Mouse (Mus musculus) cerebellum, adult 11 months (tissue): ENCODE results near the gene Tssk1.

Experiments
- DNase-seq: peaks from one replicate; pipeline ENCODE4 v3.0.0; 2022

Gene Tssk1

GRCm38 (mm10) chr16:17911052-17911595, 17.1 kb downstream of the Tssk1 start, which contains the start of gene Ess2:
Gene Ess2, minus strand, starts transcription at chr16:17911348.
- DNase-seq, result peak; percentile 87

GRCm38 (mm10) chr16:17914307-17915249, 20.6 kb downstream of the Tssk1 start, which contains the start of gene Gsc2:
Gene Gsc2, minus strand, starts transcription at chr16:17915059.
- DNase-seq, result no peak

DNA sequence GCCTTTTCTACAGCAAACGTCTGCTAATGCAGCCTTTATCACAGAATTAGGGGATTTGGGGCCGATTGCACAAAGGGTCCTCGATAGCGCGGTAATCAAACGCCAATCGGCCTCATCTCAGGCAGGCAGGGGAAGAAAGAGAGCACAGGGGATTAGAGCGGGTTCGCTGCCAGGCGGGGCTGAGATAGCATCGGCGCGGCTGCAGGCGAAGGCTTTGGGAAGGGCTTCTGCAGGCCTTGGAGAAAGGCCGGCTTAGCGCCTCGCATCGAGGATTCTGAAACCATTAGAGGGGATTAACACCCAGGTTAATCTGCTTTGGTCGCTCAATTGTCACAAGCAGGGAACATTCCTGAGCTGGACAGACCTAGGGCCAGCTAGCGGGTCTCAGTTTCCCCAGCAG, 26.6 kb downstream of the Tssk1 start:
- no peak for DNase-seq

- peak; percentile 94 for DNase-seq
Observed at GRCm38 (mm10) chr16:17921325-17922162, 27.5 kb downstream of the Tssk1 start.

DNA sequence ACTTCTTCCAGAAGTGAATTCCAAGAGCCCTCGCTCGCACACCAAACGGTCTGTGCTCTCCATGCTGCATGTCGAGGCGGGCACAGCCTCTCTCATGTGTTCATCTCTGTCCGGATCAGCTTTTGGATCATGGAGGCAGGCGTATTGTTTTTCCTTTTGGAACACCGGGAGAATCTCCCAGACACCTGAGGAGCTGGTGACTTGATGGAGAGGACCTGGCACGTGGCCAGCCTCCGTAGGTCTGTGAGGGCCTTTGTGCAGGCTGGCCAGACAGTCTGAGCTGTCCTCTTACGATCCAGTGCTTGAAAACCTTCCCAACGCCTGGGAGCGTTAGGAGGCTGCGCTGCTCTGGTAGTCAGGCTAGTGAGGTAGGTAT, 28.1 kb downstream of the Tssk1 start:
- peak; percentile 62 for DNase-seq

DNA sequence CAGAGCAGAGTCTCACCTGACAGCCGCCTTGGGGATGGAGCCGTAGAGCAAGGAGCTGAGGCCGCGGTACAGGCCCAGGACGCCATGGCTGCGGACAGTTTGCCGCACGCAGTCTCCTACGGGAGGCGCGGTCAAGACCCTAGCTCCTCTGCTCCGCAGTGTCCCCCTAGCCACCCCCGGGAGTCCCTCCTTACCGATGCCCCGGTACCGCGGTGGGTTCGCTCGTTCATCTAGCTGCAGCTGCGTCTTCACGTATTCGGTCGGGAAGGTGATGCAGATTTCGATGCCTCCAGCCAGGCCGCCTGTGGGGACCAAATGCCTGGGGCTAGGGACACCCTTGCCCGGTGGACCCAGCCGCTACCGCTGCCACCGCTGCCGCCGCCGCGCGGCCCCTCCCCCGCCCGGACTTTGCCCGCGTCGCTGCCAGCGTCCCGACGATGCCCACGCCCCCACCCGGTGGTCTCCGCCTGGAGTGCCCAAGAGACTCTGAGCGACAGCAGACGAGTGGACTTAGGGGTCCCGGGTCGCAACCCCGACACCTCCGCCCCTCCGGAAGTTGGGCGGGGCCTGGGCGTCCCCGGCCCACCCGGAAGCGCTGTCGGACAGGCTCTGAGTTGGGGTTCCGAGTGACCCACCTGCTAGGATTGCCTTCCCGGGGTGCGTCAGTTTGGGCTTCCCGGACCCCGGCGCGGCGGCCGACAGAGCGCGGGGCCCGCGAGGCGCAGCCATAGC, 33.5 kb downstream of the Tssk1 start:
- DNase-seq, result no peak

DNA sequence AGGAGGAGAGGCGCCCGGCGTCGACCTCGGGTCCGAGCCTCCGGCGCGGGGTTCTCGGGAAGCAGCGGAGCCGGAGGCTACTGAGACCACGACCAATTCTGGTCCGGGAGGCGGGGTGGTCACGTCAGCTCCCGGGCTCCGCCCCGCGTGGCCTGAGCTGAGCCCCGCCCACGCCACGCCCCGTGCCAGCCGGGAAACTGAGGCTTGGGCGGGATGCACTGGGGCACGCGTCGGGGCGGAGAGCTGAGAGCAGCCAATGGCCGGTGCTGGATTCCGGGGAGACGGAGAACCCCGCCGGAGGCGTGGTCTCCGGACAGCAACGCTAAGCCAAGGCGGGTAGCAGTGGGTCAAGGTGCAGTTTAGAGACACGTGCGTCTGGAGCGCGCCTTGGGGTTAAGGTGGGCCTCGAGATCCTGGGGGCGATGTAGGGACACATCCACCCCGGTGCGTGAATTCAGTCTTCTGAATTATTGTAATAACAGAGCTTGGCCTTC, 34.1 kb downstream of the Tssk1 start, which contains the start of gene Slc25a1:
Gene Slc25a1 (minus strand): TSS at position 133 of the 494 bp plus-strand sequence.
- DNase-seq, result peak; percentile 60

DNA sequence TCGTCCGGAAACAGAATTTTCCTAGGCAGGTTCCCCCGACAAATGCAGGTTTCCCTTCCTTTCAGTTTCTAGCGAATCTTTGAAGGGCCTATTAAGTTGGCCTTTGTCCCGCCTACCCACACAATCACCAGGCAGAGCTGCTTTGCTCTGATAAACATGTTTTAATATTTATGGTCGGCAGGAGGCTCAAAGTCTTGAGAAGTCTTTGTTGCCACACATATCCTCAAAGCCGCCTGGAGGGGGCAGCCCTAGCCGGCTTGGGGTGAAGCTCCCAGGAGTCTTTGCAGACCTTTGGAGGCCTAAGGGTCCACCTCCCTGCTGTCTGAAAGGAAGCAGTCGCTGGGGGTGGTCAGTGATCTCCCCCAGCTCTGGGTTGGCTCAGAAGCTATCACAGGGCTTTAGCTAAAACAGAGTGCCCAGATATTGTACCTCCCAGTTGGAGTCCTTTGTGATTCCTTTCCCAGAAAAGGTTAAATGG, 34.6 kb downstream of the Tssk1 start:
- DNase-seq, result no peak

DNA sequence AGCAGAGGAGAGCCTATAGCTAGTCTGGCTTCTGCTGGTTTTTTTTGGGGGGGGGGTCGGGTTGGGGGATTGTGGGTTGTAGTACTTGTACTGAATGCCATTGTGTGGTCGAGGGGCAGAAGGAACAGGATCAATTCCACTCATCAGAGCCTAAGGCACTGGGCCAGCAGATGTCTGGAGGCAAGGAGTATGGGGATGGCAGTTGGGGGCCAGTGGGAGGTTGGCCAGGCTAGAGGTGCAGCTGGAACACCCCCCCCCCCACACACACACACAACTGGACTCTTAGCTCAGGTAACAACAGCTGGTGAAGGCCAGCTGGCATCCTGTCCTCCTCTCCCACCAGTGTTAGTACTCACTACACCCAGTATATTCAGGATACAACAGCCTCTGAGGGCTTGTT, 35.2 kb downstream of the Tssk1 start:
- no peak for DNase-seq

GRCm38 (mm10) chr16:17929631-17930030, 35.6 kb downstream of the Tssk1 start:
- no peak for DNase-seq

DNA sequence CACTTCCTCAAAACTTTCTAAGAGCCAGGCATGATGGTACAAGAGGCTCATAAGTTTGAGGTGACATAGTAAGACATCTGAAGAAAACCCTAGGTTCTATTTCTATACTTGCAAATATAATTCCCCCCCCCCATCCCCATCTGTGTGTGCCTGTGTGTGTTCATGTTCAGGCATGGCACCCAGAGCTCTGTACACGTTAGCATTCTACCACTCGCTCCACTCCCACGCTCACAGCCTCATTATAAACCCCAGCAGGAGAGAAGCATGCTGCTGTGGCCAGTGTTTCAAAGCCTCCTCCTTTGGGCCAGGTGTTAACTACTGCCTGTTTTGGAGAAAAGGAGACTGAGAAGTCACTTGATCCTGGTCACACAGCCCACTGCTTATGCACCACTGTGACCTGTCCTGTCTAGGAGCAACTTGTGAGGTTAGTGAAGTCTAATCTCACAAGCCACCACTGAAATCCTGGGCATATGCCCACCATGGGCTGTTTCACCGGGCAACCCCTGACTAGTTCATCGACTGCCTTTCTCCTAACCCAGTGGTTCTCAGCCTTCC, 38.0 kb downstream of the Tssk1 start:
- no peak for DNase-seq

DNA sequence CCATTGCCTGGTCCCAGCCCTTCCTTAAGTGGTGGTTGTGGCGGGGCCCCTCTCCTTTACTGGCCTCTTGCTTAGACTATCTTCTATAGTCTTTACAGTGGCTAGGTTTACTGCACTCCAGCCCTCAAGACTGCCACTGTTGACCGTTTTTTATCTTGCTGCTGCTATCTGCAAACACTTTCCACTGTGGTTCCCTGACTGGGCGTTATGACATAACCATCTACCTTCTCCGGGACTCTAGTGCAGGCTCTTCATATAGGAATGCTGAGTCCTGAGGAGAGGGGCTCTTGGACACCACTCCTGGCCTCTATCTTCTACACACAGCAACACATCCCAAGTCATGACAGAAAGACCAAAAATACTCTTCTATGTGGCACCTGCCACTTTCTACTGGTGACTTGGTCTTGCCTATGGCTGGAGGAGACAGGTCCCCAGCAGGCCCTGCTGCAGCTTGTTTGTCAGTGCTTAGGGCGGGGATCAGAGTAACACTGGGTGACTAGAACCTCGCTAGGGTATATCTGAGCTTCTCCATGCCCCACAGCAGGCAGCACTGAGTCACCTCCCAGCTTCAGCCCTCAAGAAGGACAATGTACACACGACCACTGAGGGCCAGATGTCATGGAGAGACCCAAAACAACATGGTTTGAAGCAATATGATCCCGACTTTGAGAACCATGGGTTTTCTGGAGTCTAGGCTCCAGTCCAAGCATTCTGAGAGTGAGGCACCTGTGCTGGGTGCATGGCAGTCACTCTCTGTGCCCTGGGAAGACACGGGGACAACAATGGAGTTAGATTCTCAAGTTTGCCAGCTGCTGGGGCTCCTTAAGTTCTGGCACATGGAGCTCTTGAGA, 39.8 kb downstream of the Tssk1 start:
- no peak for DNase-seq

GRCm38 (mm10) chr16:17934445-17934910, 40.5 kb downstream of the Tssk1 start:
- no peak for DNase-seq

GRCm38 (mm10) chr16:17936776-17937175, 42.8 kb downstream of the Tssk1 start:
- DNase-seq, result no peak

DNA sequence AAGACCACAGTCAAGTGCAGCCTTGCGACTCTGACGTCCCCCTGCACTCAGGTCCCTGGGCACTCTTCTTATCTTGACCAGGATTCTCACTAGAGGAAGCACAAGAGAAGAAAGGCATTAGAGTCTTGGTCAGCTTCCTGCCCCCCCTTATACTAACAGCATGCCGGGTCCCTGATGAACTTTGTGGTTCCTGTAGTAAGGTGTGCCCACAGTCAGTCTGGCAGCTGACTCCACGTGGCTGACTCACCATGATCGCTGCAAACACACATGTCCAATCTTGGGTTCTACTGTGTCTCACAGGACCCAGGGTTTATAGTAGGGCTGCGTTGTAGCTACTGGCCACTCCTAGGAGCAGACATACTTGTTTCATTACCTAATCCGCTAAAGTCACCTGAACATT, 44.2 kb downstream of the Tssk1 start:
- DNase-seq, result no peak

GRCm38 (mm10) chr16:17938821-17939220, 44.8 kb downstream of the Tssk1 start:
- peak; percentile 67 for DNase-seq

- no peak for DNase-seq
Observed at GRCm38 (mm10) chr16:17939255-17939751, 45.3 kb downstream of the Tssk1 start.

DNA sequence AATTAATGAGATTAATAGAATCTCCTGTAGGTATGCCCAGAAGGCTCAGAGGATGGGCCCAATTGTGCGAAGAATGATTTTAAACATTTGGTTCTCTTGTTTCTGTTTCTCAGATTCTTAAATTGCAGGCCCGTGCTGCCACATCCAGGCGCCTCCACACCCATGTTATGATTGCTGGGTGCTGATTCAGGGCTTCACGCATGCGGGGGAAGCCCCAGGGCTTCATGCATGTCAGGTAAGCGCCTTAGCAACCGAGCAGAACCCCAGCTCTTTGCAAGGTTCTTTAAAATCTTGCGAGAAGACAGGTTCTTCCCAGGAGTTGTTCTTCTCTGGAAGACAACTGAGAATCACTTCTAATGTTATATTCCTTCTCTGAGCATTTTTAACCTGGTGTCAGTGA, 49.4 kb downstream of the Tssk1 start:
- DNase-seq, result no peak

GRCm38 (mm10) chr16:17945081-17945831, 51.2 kb downstream of the Tssk1 start:
- DNase-seq, result no peak
